Mouse (Mus musculus) MEL (cell line): ENCODE measurements at regions not wholly inside any gene's neighbourhood (a gene's known extent, or its start where the extent isn't known, plus 50 kb on each side); places are given as distances from the start of the nearest gene placed in this dataset.

ENCODE experiments used
- DNase-seq: peaks from one replicate; pipeline ENCODE4 v3.0.0; 2011; ENCODE audit warnings: low read depth, low spot score
- H3K27ac ChIP-seq: 2 replicates; pipeline ENCODE4 v1.5.1; 2012; ENCODE audit warnings: low read depth, mild to moderate bottlenecking, control low read depth, low read length, moderate library complexity; ENCODE audit not compliant: control insufficient read depth
- H3K27me3 ChIP-seq, 2 experiments: fragments of 150-350 bp in 1 of 2; sonication (generic) in 1 of 2; 2 replicates each; pipeline ENCODE4 v1.6.1; 2012; ENCODE audit warnings: low read length in 2 of 2, mild to moderate bottlenecking in 2 of 2, improper control_type of control experiment in 1 of 2, moderate library complexity in 1 of 2; ENCODE audit not compliant: insufficient read depth in 2 of 2, control insufficient read depth in 1 of 2
- H3K36me3 ChIP-seq, 2 experiments: 2 replicates each; pipeline ENCODE4 v1.6.1; 2012 to 2014; ENCODE audit warnings: low read length in 2 of 2, improper control_type of control experiment in 1 of 2, inconsistent platforms in 1 of 2, mild to moderate bottlenecking in 1 of 2; ENCODE audit not compliant: insufficient read depth in 2 of 2, control insufficient read depth in 1 of 2
- H3K4me1 ChIP-seq, 2 experiments: fragments of 150-350 bp in 1 of 2; sonication (generic) in 1 of 2; 2 replicates each; pipeline ENCODE4 v1.6.1; 2012; ENCODE audit warnings: low read length in 2 of 2, improper control_type of control experiment in 1 of 2, mild to moderate bottlenecking in 1 of 2; ENCODE audit not compliant: insufficient read depth in 2 of 2, control insufficient read depth in 1 of 2
- H3K4me3 ChIP-seq, 2 experiments: fragments of 150-350 bp in 1 of 2; sonication (generic) in 1 of 2; 2 replicates each; pipeline ENCODE4 v1.5.1; 2012; ENCODE audit warnings: low read depth in 2 of 2, low read length in 2 of 2, mild to moderate bottlenecking in 2 of 2, moderate library complexity in 2 of 2, control low read depth in 1 of 2, improper control_type of control experiment in 1 of 2; ENCODE audit not compliant: control insufficient read depth in 1 of 2, insufficient read depth in 1 of 2
- H3K79me2 ChIP-seq: 2 replicates; pipeline ENCODE4 v1.6.1; 2012; ENCODE audit warnings: mild to moderate bottlenecking, low read length, moderate library complexity; ENCODE audit not compliant: control insufficient read depth, poor library complexity, insufficient read depth
- H3K9ac ChIP-seq: 2 replicates; pipeline ENCODE4 v1.6.1; 2012; ENCODE audit warnings: low read depth, mild to moderate bottlenecking, control low read depth, low read length, moderate library complexity; ENCODE audit not compliant: control insufficient read depth, poor library complexity, severe bottlenecking
- H3K9me3 ChIP-seq: fragments of 150-350 bp; sonication (generic); replicated peaks from 2 replicates; pipeline ENCODE4 v1.6.1; 2012; ENCODE audit warnings: mild to moderate bottlenecking, low read length, improper control_type of control experiment, moderate library complexity; ENCODE audit not compliant: insufficient read depth
- BHLHE40 ChIP-seq: IDR thresholded peaks from 2 replicates; pipeline ENCODE4 v1.6.1; 2012; ENCODE audit warnings: low read depth, mild to moderate bottlenecking, inconsistent platforms, low read length, improper control_type of control experiment, borderline replicate concordance
- CHD2 ChIP-seq: IDR thresholded peaks from 2 replicates; pipeline ENCODE4 v1.6.1; 2011; ENCODE audit warnings: low read length, improper control_type of control experiment
- CTCF ChIP-seq, 3 experiments: IDR thresholded peaks in 2 of 3; conservative IDR thresholded peaks in 1 of 3; 2 replicates each; pipeline ENCODE4 v1.5.1; 2011 to 2012; ENCODE audit warnings: low read length in 3 of 3, low read depth in 2 of 3, mild to moderate bottlenecking in 2 of 3, improper control_type of control experiment in 1 of 3, inconsistent platforms in 1 of 3, mixed read lengths in 1 of 3, moderate library complexity in 1 of 3; ENCODE audit not compliant: control insufficient read depth in 1 of 3, insufficient read depth in 1 of 3, poor library complexity in 1 of 3, severe bottlenecking in 1 of 3
- ELF1 ChIP-seq: IDR thresholded peaks from 2 replicates; pipeline ENCODE4 v1.6.1; 2014; ENCODE audit warnings: low read depth, mild to moderate bottlenecking, inconsistent platforms, low read length, improper control_type of control experiment, moderate library complexity
- EP300 ChIP-seq, 2 experiments: IDR thresholded peaks; 2 replicates each; pipeline ENCODE4 v1.6.1; 2011; ENCODE audit warnings: improper control_type of control experiment in 2 of 2, low read length in 2 of 2, low read depth in 1 of 2, mild to moderate bottlenecking in 1 of 2
- HCFC1 ChIP-seq: IDR thresholded peaks from 2 replicates; pipeline ENCODE4 v1.6.1; 2012; ENCODE audit warnings: low read depth, mild to moderate bottlenecking, inconsistent platforms, low read length, improper control_type of control experiment, moderate library complexity
- JUND ChIP-seq: IDR thresholded peaks from 2 replicates; pipeline ENCODE4 v1.6.1; 2011; ENCODE audit warnings: low read depth, mild to moderate bottlenecking, improper control_type of control experiment, low read length
- KAT2A ChIP-seq: conservative IDR thresholded peaks from 2 replicates; pipeline ENCODE4 v1.6.1; 2012; ENCODE audit warnings: low read depth, low read length, improper control_type of control experiment, inconsistent platforms
- MAFK ChIP-seq: IDR thresholded peaks from 2 replicates; pipeline ENCODE4 v1.6.1; 2011; ENCODE audit warnings: low read depth, mild to moderate bottlenecking, low read length, improper control_type of control experiment, borderline replicate concordance
- MAZ ChIP-seq: IDR thresholded peaks from 2 replicates; pipeline ENCODE4 v1.6.1; 2012; ENCODE audit warnings: low read depth, mild to moderate bottlenecking, inconsistent platforms, low read length, improper control_type of control experiment
- MYB ChIP-seq: IDR thresholded peaks from 2 replicates; pipeline ENCODE4 v1.6.1; 2011; ENCODE audit warnings: mild to moderate bottlenecking, low read depth, low read length, improper control_type of control experiment
- MYC ChIP-seq: IDR thresholded peaks from 2 replicates; pipeline ENCODE4 v1.6.1; 2011; ENCODE audit warnings: low read depth, mild to moderate bottlenecking, low read length, improper control_type of control experiment, moderate library complexity
- POLR2A ChIP-seq, 2 experiments: IDR thresholded peaks; 2 replicates each; pipeline ENCODE4 v1.6.1; 2011 to 2012; ENCODE audit warnings: low read length in 2 of 2, mild to moderate bottlenecking in 2 of 2, control low read depth in 1 of 2, improper control_type of control experiment in 1 of 2, low read depth in 1 of 2, moderate library complexity in 1 of 2; ENCODE audit not compliant: control insufficient read depth in 1 of 2, insufficient read depth in 1 of 2, poor library complexity in 1 of 2
- RAD21 ChIP-seq: IDR thresholded peaks from 2 replicates; pipeline ENCODE4 v1.6.1; 2011; ENCODE audit warnings: mild to moderate bottlenecking, low read depth, low read length, improper control_type of control experiment
- RCOR1 ChIP-seq: IDR thresholded peaks from 2 replicates; pipeline ENCODE4 v1.6.1; 2012; ENCODE audit warnings: low read depth, mild to moderate bottlenecking, inconsistent platforms, low read length, improper control_type of control experiment
- SMC3 ChIP-seq: IDR thresholded peaks from 2 replicates; pipeline ENCODE4 v1.6.1; 2011; ENCODE audit warnings: low read depth, low read length, improper control_type of control experiment
- UBTF ChIP-seq: IDR thresholded peaks from 2 replicates; pipeline ENCODE4 v1.6.1; 2012; ENCODE audit warnings: low read depth, mild to moderate bottlenecking, inconsistent platforms, low read length, improper control_type of control experiment, moderate library complexity, borderline replicate concordance; ENCODE audit not compliant: insufficient read depth
- ZC3H11A ChIP-seq: IDR thresholded peaks from 2 replicates; pipeline ENCODE4 v1.6.1; 2012; ENCODE audit warnings: low read depth, mild to moderate bottlenecking, inconsistent platforms, low read length, improper control_type of control experiment
- ZKSCAN1 ChIP-seq: IDR thresholded peaks from 2 replicates; pipeline ENCODE4 v1.6.1; 2012; ENCODE audit warnings: low read depth, mild to moderate bottlenecking, inconsistent platforms, low read length, improper control_type of control experiment, moderate library complexity
- ZNF384 ChIP-seq: IDR thresholded peaks from 2 replicates; pipeline ENCODE4 v1.6.1; 2012; ENCODE audit warnings: low read depth, mild to moderate bottlenecking, inconsistent platforms, low read length, improper control_type of control experiment

- H3K4me3 ChIP-seq = no peak overlapping the region
- no peak overlapping the region for H3K27ac ChIP-seq
- no peaks in the 10 kb centered on the region for H3K9me3 ChIP-seq
- no peaks in the 10 kb centered on the region; a peak in 1 of 4 replicates for H3K27me3 ChIP-seq
- no peaks in the 10 kb centered on the region for H3K79me2 ChIP-seq
- H3K9ac ChIP-seq = no peak overlapping the region
- H3K36me3 ChIP-seq = no peaks in the 10 kb centered on the region
- peak; percentile 17 to 89 (median 39); a peak in 4 of 6 replicates for TF ChIP-seq CTCF (IDR thresholded peaks at IDR 0.05 in 2 of 3, conservative IDR thresholded peaks at IDR 0.05 in 1 of 3; ENCODE audit: control insufficient read depth in 1 of 3, insufficient read depth in 1 of 3, low read depth in 2 of 3, low read length in 3 of 3, poor library complexity in 1 of 3, severe bottlenecking in 1 of 3)
- TF ChIP-seq KAT2A = no peak
- no peak for TF ChIP-seq MYB
- TF ChIP-seq JUND = no peak
- TF ChIP-seq BHLHE40 = no peak
- TF ChIP-seq RAD21 = peak; percentile 94
- TF ChIP-seq SMC3 = peak; percentile 95
- no peak for TF ChIP-seq ZKSCAN1
- TF ChIP-seq ZC3H11A = peak; percentile 93
- 0 out of 2 replicates have a peak, but pooled peaks have one; percentile 19 for TF ChIP-seq HCFC1
- TF ChIP-seq MYC = no peak
- no peak for TF ChIP-seq ELF1
- no peaks in the 10 kb centered on the region for H3K4me1 ChIP-seq
- DNase-seq = peak; percentile 65
Observed at GRCm38 (mm10) chr15:43758256-43758655, 3624.1 kb downstream of the 9330182O14Rik start.

GRCm38 (mm10) chr15:43764606-43765005 lies 3630.4 kb downstream of the 9330182O14Rik start:
- no peaks in the 10 kb centered on the region for H3K9me3 ChIP-seq
- TF ChIP-seq EP300 (IDR thresholded peaks at IDR 0.05; ENCODE audit: low read depth in 1 of 2, low read length in 2 of 2) (no peak), SMC3 (no peak), UBTF (no peak), RCOR1 (no peak), CHD2 (no peak), ZKSCAN1 (no peak), ZNF384 (no peak), POLR2A (IDR thresholded peaks at IDR 0.05; ENCODE audit: control insufficient read depth in 1 of 2, insufficient read depth in 1 of 2, low read depth in 1 of 2, low read length in 2 of 2, poor library complexity in 1 of 2) (no peak), MAFK (no peak), ZC3H11A (no peak), MAZ (no peak), BHLHE40 (no peak)
- H3K79me2 ChIP-seq = no peaks in the 10 kb centered on the region

More at GRCm38 (mm10) chr15:43764606-43765005, 3630.4 kb downstream of the 9330182O14Rik start:
- no peak overlapping the region for H3K9ac ChIP-seq
- H3K36me3 ChIP-seq = no peaks in the 10 kb centered on the region
- H3K27me3 ChIP-seq = no peaks in the 10 kb centered on the region; a peak in 1 of 4 replicates
- no peak for DNase-seq
- H3K4me1 ChIP-seq = no peaks in the 10 kb centered on the region
- no peak overlapping the region for H3K4me3 ChIP-seq
- H3K27ac ChIP-seq = no peak overlapping the region
